Mouse (Mus musculus) heart, embryonic 12.5 days (tissue): ENCODE results near the gene Zfp36. TPM values are rescaled to one million over a fixed set of nuclear protein-coding genes. Genes with fewer than 3 reads are reported as not detected.

Experiments used
- ATAC-seq: fragments of 200-750 bp; cut with Nextera tagmentation; 2 replicates; pipeline ENCODE4 v1.8.0; 2017; ENCODE audit warnings: moderate TSS enrichment, moderate library complexity; ENCODE audit not compliant: insufficient number of reproducible peaks, low FRiP score
- H3K27ac ChIP-seq: fragments of 300-500 bp; sonication (generic); 2 replicates; pipeline ENCODE4 v1.5.1; 2016; ENCODE audit warnings: mild to moderate bottlenecking, moderate library complexity; ENCODE audit not compliant: poor library complexity, severe bottlenecking
- H3K27me3 ChIP-seq: fragments of 300-500 bp; sonication (generic); replicated peaks from 2 replicates; pipeline ENCODE4 v1.6.1; 2016; ENCODE audit warnings: mild to moderate bottlenecking, moderate library complexity
- H3K36me3 ChIP-seq: fragments of 300-500 bp; sonication (generic); 2 replicates; pipeline ENCODE4 v1.6.1; 2016; ENCODE audit warnings: mild to moderate bottlenecking, moderate library complexity
- H3K4me1 ChIP-seq: fragments of 300-500 bp; sonication (generic); replicated peaks from 2 replicates; pipeline ENCODE4 v1.6.1; 2016; ENCODE audit warnings: mild to moderate bottlenecking
- H3K4me2 ChIP-seq: fragments of 300-500 bp; sonication (generic); 2 replicates; pipeline ENCODE4 v1.6.1; 2016; ENCODE audit warnings: mild to moderate bottlenecking, moderate library complexity
- H3K4me3 ChIP-seq: fragments of 300-500 bp; sonication (generic); 2 replicates; pipeline ENCODE4 v1.5.1; 2016; ENCODE audit warnings: mild to moderate bottlenecking
- H3K9ac ChIP-seq: fragments of 300-500 bp; sonication (generic); 2 replicates; pipeline ENCODE4 v1.6.1; 2016; ENCODE audit warnings: mild to moderate bottlenecking, moderate library complexity
- H3K9me3 ChIP-seq: fragments of 300-500 bp; sonication (generic); replicated peaks from 2 replicates; pipeline ENCODE4 v1.6.1; 2016; ENCODE audit warnings: mild to moderate bottlenecking, moderate library complexity
- WGBS: fragments of 180-500 bp; shearing (Covaris S2); methylation state at CpG from one replicate; pipeline ENCODE4 v1.1.7; 2016; 5-methylcytosine and 5-hydroxymethylcytosine counted together
- polyA plus RNA-seq: library from polyadenylated mRNA; unstranded; fragments of >200 nt; fragmentation: Nextera tagmentation; extraction: Ambion mirVana; gene quantifications from 2 replicates; pipeline ENCODE4 v1.2.1, GENCODE M21; 2016

Gene Zfp36
- 15.9 and 16.5 TPM in 2 replicates for polyA plus RNA-seq

DNA sequence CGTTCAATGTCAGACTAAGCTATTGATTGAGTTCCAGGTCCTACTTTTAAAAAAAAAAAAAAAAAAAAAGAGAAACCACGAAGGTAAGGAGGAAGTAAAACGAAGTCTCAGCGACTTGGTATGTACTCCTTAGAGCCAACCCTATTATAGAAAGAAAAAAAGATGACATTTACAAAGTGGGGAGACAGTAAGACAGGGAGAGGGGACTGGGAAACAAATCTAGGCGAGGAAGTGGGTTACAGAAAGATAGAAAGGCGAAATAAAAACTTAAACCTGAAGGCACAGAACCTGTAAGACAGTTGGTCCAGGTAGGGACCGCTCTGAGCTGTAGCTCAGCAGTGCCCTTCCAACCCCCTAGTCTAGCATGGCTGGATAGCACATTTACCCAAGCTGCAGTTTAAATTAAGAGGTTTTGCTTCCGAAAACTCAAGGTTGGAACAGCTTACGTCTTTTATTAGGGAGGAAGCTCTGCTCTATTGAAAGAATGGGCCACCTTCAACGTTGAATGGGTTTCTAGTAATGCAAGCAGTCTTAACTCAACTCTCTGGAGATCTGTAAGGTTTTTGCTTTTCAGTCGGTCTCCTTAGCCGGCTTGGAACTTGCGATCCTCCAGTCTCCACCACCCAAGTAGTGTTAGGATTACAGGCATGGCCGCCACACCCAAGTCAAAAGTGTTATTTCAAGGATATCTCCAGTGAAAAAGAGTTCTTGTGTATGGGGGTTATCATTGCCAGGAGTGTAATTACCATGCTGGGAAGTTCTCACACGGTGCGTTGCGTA lies at the start of gene Zfp36:
Gene Zfp36 (minus strand): TSS at position 17 of the 780 bp plus-strand sequence.
- 43% methylated on average over 17 of the region's 17 CpGs for WGBS
- Histone ChIP-seq H3K4me2 (peak within 1 kb of the TSS; percentile 93), H3K36me3 (peaks cover 9% of the 10 kb centered on the region), H3K9me3 (no peaks in the 10 kb centered on the region), H3K9ac (peak within 1 kb of the TSS; percentile 93), H3K4me1 (peaks cover 68% of the 10 kb centered on the region), H3K27ac (peak within 1 kb of the TSS; percentile 100), H3K4me3 (peak within 1 kb of the TSS; percentile 72), H3K27me3 (no peaks in the 10 kb centered on the region)
- no peak for ATAC-seq

GRCm38 (mm10) chr7:28427738-28428137 lies 47.7 kb upstream of the Zfp36 start:
- H3K4me3 ChIP-seq = no peak overlapping the region
- peaks cover 24% of the 10 kb centered on the region for H3K4me1 ChIP-seq
- no peaks in the 10 kb centered on the region for H3K9me3 ChIP-seq
- H3K27me3 ChIP-seq = no peaks in the 10 kb centered on the region
- no peak for ATAC-seq
- H3K27ac ChIP-seq = no peak overlapping the region
- H3K9ac ChIP-seq = no peak overlapping the region
- H3K4me2 ChIP-seq = no peak overlapping the region
- H3K36me3 ChIP-seq = peaks cover 16% of the 10 kb centered on the region

DNA sequence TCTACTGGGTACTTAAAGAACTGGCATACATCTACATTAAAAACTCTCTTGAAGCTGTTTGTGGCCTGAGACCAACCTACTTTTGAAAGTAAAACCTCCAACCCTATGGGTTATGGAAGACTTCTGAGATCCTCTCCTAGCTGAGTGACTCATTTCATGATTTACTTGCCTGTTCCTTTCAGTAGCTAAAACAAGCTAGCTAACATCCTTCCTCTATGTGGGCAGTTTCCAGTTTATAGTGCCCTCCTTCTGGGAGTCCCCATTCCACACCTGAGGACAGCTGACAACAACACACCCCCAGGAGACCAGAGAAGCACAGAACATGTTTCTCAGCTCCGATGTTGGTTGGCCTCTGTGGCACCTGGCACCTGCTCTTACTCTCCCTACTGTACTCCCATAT lies 43.0 kb upstream of the Zfp36 start:
- peaks cover 55% of the 10 kb centered on the region for H3K36me3 ChIP-seq
- ATAC-seq = no peak
- peaks cover 24% of the 10 kb centered on the region for H3K4me1 ChIP-seq
- H3K9ac ChIP-seq = no peak overlapping the region
- H3K4me2 ChIP-seq = no peak overlapping the region
- no peaks in the 10 kb centered on the region for H3K27me3 ChIP-seq
- no peak overlapping the region for H3K4me3 ChIP-seq
- H3K9me3 ChIP-seq = no peaks in the 10 kb centered on the region
- WGBS = 94% methylated on average over 1 of the region's 1 CpGs
- H3K27ac ChIP-seq = no peak overlapping the region

GRCm38 (mm10) chr7:28419416-28419815 lies 39.4 kb upstream of the Zfp36 start:
- 98% methylated on average over 2 of the region's 2 CpGs for WGBS
- no peaks in the 10 kb centered on the region for H3K9me3 ChIP-seq
- H3K27ac ChIP-seq = no peak overlapping the region
- peaks cover 16% of the 10 kb centered on the region for H3K4me1 ChIP-seq
- H3K9ac ChIP-seq = no peak overlapping the region
- peaks cover 80% of the 10 kb centered on the region for H3K36me3 ChIP-seq
- ATAC-seq = no peak
- no peaks in the 10 kb centered on the region for H3K27me3 ChIP-seq
- H3K4me3 ChIP-seq = no peak overlapping the region
- no peak overlapping the region for H3K4me2 ChIP-seq

- Histone ChIP-seq H3K4me2 (no peak overlapping the region), H3K27ac (no peak overlapping the region), H3K36me3 (peaks cover 86% of the 10 kb centered on the region), H3K27me3 (no peaks in the 10 kb centered on the region), H3K4me3 (no peak overlapping the region), H3K9ac (no peak overlapping the region), H3K4me1 (peaks cover 13% of the 10 kb centered on the region), H3K9me3 (no peaks in the 10 kb centered on the region)
- WGBS = 65% methylated on average over 8 of the region's 8 CpGs
- peak; percentile 68 for ATAC-seq
Measured at GRCm38 (mm10) chr7:28418096-28418670, 38.1 kb upstream of the Zfp36 start.

- Histone ChIP-seq H3K27me3 (no peaks in the 10 kb centered on the region), H3K4me1 (peaks cover 13% of the 10 kb centered on the region), H3K36me3 (peaks cover 86% of the 10 kb centered on the region), H3K27ac (no peak overlapping the region), H3K9me3 (no peaks in the 10 kb centered on the region), H3K4me3 (no peak overlapping the region), H3K4me2 (no peak overlapping the region), H3K9ac (no peak overlapping the region)
- ATAC-seq = no peak
Measured at GRCm38 (mm10) chr7:28417368-28417767, 37.3 kb upstream of the Zfp36 start.

DNA sequence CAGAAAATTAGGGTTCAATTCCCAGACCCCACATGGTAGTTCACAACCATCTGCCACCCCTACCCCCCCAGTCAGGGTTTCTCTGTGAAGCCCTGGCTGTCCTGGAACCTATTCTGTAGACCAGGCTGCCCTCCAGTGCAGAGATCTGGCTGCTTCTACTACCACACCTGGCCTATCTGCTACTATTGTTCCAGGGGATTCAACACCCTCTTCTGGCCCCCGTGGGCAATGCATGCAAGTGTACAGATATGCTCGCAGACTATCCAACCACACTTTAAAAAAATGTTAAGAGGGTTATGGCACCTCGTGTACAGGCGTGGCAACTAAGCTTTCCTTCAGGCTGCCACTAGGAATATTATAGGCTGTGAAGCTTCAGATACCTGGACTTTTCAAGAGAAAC lies 32.8 kb upstream of the Zfp36 start:
- ATAC-seq = no peak
- WGBS = 74% methylated on average over 4 of the region's 4 CpGs
- no peak overlapping the region for H3K4me2 ChIP-seq
- H3K9ac ChIP-seq = no peak overlapping the region
- no peaks in the 10 kb centered on the region for H3K9me3 ChIP-seq
- H3K36me3 ChIP-seq = peaks cover 83% of the 10 kb centered on the region
- H3K27ac ChIP-seq = no peak overlapping the region
- no peak overlapping the region for H3K4me3 ChIP-seq
- H3K4me1 ChIP-seq = peaks cover 17% of the 10 kb centered on the region
- H3K27me3 ChIP-seq = no peaks in the 10 kb centered on the region

- Histone ChIP-seq H3K27me3 (no peaks in the 10 kb centered on the region), H3K27ac (no peak overlapping the region), H3K4me1 (peaks cover 17% of the 10 kb centered on the region), H3K9ac (no peak overlapping the region), H3K4me3 (no peak overlapping the region), H3K4me2 (no peak overlapping the region), H3K36me3 (peaks cover 91% of the 10 kb centered on the region), H3K9me3 (no peaks in the 10 kb centered on the region)
- no peak for ATAC-seq
- 72% methylated on average over 3 of the region's 3 CpGs for WGBS
Measured at GRCm38 (mm10) chr7:28410841-28411475, 30.9 kb upstream of the Zfp36 start.

DNA sequence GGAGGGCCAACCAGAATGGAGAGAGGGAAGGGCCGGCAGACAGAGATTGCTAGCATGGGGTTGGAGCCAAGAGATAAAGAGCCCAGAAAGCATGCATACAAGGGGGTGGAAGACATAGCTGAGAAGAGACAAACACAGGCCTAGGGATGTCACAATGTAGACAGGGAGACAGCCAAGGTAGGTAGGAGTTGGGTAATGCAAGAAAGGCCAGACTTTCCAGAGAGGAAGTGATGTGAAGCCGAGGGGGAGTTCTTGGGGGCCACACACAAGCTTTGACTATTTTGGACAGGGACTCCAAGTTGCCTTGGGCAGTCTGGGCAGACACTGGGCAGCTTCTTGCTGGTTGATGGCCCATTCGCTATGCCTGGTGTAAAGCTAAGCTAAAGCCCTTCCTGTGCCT lies 21.9 kb upstream of the Zfp36 start:
- no peaks in the 10 kb centered on the region for H3K4me1 ChIP-seq
- H3K27ac ChIP-seq = no peak overlapping the region
- H3K9me3 ChIP-seq = no peaks in the 10 kb centered on the region
- no peak overlapping the region for H3K9ac ChIP-seq
- ATAC-seq = no peak
- no peaks in the 10 kb centered on the region for H3K27me3 ChIP-seq
- H3K4me3 ChIP-seq = no peak overlapping the region
- no peak overlapping the region for H3K4me2 ChIP-seq
- H3K36me3 ChIP-seq = peaks cover 94% of the 10 kb centered on the region
- 65% methylated on average over 3 of the region's 3 CpGs for WGBS

DNA sequence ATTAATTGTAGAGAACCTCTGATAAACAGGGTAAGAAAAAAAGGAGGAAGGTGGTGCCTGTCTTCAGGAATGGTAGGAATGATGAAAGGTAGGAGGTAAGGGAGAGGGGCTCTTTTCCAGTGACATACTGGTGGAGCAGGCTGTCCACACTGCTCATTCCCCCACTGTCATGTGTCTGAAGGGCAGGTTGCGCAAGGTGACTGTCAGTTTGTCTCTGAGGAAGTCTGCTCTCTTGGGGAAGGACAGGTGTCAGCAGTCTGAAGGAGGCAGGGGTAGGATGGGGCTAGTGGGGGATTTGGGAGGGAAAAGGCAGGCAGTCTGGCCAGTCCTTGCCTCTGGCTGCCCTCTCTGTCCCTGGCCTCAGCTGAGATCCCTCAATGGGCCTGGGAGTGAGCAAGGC lies 21.0 kb upstream of the Zfp36 start:
- WGBS = 89% methylated on average over 1 of the region's 1 CpGs

DNA sequence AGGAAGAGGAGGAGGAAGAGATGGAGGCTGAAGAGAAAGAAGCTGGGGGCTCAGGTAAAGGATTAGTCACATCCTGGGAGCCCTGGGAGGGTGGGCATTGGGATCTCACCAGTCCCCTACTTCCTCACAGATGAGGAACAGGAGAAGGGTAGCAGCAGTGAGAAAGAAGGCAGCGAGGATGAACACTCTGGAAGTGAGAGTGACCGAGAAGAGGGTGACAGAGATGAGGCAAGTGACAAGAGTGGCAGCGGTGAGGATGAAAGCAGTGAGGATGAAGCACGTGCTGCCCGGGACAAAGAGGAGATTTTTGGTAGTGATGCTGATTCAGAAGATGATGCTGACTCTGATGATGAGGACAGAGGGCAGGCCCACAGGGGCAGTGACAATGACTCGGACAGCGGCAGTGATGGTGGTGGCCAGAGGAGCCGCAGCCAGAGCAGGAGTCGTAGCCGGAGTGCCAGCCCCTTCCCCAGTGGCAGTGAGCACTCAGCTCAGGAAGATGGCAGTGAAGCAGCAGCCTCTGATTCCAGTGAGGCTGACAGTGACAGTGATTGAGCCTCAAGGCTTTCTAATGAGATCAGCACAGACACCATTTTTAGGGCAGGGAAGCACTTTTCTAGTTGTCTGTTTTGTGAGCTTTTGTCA lies 18.8 kb upstream of the Zfp36 start:
- WGBS = 89% methylated on average over 10 of the region's 10 CpGs
- Histone ChIP-seq H3K4me1 (peaks cover 2% of the 10 kb centered on the region), H3K27ac (no peak overlapping the region), H3K9ac (no peak overlapping the region), H3K36me3 (peaks cover 89% of the 10 kb centered on the region), H3K9me3 (no peaks in the 10 kb centered on the region), H3K4me2 (no peak overlapping the region), H3K4me3 (no peak overlapping the region), H3K27me3 (no peaks in the 10 kb centered on the region)
- ATAC-seq = no peak

More for the DNA sequence above, 21.0 kb upstream of the Zfp36 start:
- Histone ChIP-seq H3K9me3 (no peaks in the 10 kb centered on the region), H3K27me3 (no peaks in the 10 kb centered on the region), H3K4me2 (no peak overlapping the region), H3K36me3 (peaks cover 94% of the 10 kb centered on the region), H3K9ac (no peak overlapping the region), H3K27ac (no peak overlapping the region), H3K4me1 (no peaks in the 10 kb centered on the region), H3K4me3 (no peak overlapping the region)
- ATAC-seq = no peak
